Mouse (Mus musculus): Measurements from ENCODE around the gene Dusp23. TPM values are rescaled to one million over a fixed set of nuclear protein-coding genes. Genes with fewer than 3 reads are reported as not detected.

The Dusp23 gene
- polyA plus RNA-seq, 1 experiment from 2014 or later: 0.78 TPM

- CTCF ChIA-PET: no interaction called here
- H3K27me3 ChIP-seq: peaks cover 16% of the 10 kb centered on the region
These were observed 6.5 kb downstream of the Dusp23 start for GRCm38 (mm10) chr1:172626306-172626705.

DNA sequence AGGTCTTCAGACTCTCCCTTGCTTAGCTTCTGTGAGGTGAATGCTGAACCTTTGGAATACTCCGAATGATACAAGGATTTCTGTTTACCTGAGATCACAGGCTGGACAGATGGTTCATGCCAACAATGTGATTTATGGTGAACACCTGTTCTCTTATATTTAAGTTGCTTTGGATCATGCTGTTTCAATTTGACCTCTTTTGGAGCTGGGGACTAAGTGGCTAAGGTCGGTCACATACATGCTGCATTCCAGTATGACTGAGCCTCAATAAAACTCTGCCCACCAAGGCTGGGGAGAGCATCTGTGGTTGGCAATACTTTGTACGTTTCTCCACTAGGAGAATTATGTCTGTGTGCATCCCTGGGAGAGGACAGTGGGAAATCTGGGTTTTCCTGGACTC, 8.7 kb downstream of the Dusp23 start:
- no peak for DNase-seq (ENCODE audit: low read depth, low spot score)
- ATAC-seq: no peak
- H3K27me3 ChIP-seq: peaks cover 19% of the 10 kb centered on the region
- no peak for TF ChIP-seq CTCF (IDR thresholded peaks at IDR 0.05)
- ChIA-PET POLR2A (no interaction called here), CTCF (no interaction called here)
- in situ Hi-C loops (cut with MboI; ENCODE audit: low pct_unique_long_range_greater_than_20kb): no loop called here

More at GRCm38 (mm10) chr1:172626306-172626705, 6.5 kb downstream of the Dusp23 start:
- TF ChIP-seq CTCF (IDR thresholded peaks at IDR 0.05): no peak
- in situ Hi-C loops (cut with MboI; ENCODE audit: low pct_unique_long_range_greater_than_20kb): loop anchor here (25.0 kb wide), 1 partner anchor 761 kb away; no protein-coding TSS in a partner anchor
- ATAC-seq: no peak
- POLR2A ChIA-PET: no interaction called here
- no peak for DNase-seq (ENCODE audit: low read depth, low spot score)

GRCm38 (mm10) chr1:172623599-172623998, 9.2 kb downstream of the Dusp23 start:
- ATAC-seq: no peak
- no peak for TF ChIP-seq CTCF (IDR thresholded peaks at IDR 0.05)
- in situ Hi-C loops (cut with MboI; ENCODE audit: low pct_unique_long_range_greater_than_20kb): no loop called here
- DNase-seq (ENCODE audit: low read depth, low spot score): no peak
- POLR2A ChIA-PET: no interaction called here
- CTCF ChIA-PET: no interaction called here
- peaks cover 19% of the 10 kb centered on the region for H3K27me3 ChIP-seq

DNA sequence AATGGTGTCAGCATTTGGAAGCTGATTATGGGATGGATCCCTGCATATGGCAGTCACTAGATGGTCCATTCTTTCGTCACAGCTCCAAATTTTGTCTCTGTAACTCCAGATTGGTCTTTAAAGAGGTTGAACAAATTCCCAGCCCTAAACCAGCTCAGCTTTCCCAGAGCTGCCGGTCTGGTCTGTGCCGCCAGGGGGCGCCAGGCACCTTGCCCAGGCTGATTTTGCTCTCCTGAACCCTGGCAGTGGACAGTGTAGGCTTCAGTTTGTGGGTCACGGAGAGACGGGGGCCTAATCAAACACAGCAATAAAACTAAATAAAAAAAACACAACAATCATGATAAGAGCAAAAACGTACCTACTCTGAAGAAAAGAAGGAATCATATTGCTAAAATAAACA, 13.5 kb downstream of the Dusp23 start:
- CTCF ChIA-PET: interaction anchor here (1.0 to 2.3 kb wide), 3 partner anchors 14 to 56 kb away, joined by 3 to 5 read pairs (median 3); no protein-coding TSS in a partner anchor
- peak; percentile 90 for TF ChIP-seq CTCF (IDR thresholded peaks at IDR 0.05)
- peak; percentile 71 for ATAC-seq

DNA sequence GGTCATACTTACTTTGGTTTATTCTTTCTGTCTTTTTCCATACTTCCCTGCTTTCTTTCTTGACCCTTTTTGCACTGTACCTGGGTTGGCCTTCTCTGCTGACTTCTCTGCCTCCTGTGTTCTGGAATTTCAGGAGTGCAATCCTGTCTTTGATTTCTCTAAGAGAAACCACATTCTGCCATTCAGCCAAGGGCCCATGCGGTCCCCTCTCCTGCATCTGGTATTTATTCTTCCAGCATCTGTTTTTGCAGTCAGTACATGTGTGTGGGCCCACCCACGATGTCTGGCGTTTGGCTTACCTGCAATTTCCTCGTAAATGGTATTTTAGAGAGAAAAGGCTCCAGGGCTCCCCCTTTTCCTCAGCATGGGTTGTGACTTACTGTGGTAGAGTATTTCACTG, 14.6 kb downstream of the Dusp23 start:
- no peak for TF ChIP-seq CTCF (IDR thresholded peaks at IDR 0.05)
- POLR2A ChIA-PET: no interaction called here
- ATAC-seq: no peak

More for the DNA sequence above, 13.5 kb downstream of the Dusp23 start:
- peaks cover 25% of the 10 kb centered on the region for H3K27me3 ChIP-seq
- in situ Hi-C loops (cut with MboI; ENCODE audit: low pct_unique_long_range_greater_than_20kb): no loop called here
- no peak for DNase-seq (ENCODE audit: low read depth, low spot score)
- POLR2A ChIA-PET: no interaction called here

DNA sequence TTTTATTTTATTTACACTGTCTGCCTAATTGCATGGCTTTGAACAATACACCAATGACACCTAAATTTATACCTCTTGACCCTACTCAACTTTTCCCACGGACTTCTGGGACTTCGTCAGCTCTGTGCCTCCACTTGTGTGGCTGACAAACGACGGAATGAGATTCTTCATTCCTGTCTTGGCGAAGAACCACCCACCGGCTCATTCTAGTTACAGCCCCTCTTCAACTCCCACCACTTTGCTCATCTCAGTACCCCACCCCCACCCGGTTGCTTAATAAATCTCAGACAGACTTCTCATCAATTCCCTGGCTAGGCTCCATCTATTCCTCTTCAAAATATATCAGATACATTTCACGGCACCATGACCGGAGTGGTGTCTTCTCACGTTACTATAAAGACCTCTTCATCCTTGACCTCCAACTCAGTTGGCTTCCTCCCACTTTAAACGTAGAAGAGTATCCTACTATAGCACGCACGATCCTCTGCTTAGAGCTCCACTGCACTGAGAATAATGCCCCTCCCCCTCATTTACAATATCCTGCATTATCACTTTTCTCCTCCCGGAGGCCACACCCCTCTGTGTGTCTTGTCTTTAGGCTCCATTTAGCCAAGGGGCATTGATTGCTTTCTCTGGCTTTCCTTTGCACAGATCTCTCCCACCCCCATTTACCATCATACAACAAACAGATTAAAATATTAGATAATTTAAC, 15.2 kb downstream of the Dusp23 start:
- DNase-seq (ENCODE audit: low read depth, low spot score) (no peak), ATAC-seq (no peak)
- no peak for TF ChIP-seq CTCF (IDR thresholded peaks at IDR 0.05)
- POLR2A ChIA-PET: no interaction called here
- in situ Hi-C loops (cut with MboI; ENCODE audit: low pct_unique_long_range_greater_than_20kb): no loop called here
- H3K27me3 ChIP-seq: peaks cover 22% of the 10 kb centered on the region
- CTCF ChIA-PET: no interaction called here

More for the DNA sequence above, 14.6 kb downstream of the Dusp23 start:
- in situ Hi-C loops (cut with MboI; ENCODE audit: low pct_unique_long_range_greater_than_20kb): no loop called here
- peaks cover 22% of the 10 kb centered on the region for H3K27me3 ChIP-seq
- DNase-seq (ENCODE audit: low read depth, low spot score): no peak
- CTCF ChIA-PET: interaction anchor here (2.3 kb wide), 1 partner anchor 15 kb away, joined by 5 read pairs; no protein-coding TSS in a partner anchor

- in situ Hi-C loops (cut with MboI; ENCODE audit: low pct_unique_long_range_greater_than_20kb): no loop called here
- ChIA-PET POLR2A (no interaction called here), CTCF (no interaction called here)
- no peak for ATAC-seq
- no peak for DNase-seq (ENCODE audit: low read depth, low spot score)
- TF ChIP-seq CTCF (IDR thresholded peaks at IDR 0.05): no peak
- H3K27me3 ChIP-seq: peaks cover 19% of the 10 kb centered on the region
These were observed 16.0 kb downstream of the Dusp23 start for GRCm38 (mm10) chr1:172616537-172617300.

GRCm38 (mm10) chr1:172615412-172615811, 17.4 kb downstream of the Dusp23 start:
- no peak for TF ChIP-seq CTCF (IDR thresholded peaks at IDR 0.05)
- ATAC-seq (no peak), DNase-seq (ENCODE audit: low read depth, low spot score) (no peak)
- peaks cover 16% of the 10 kb centered on the region for H3K27me3 ChIP-seq
- ChIA-PET CTCF (interaction anchor here (1.5 kb wide), 1 partner anchor 22 kb away, joined by 3 read pairs; no protein-coding TSS in a partner anchor), POLR2A (no interaction called here)
- in situ Hi-C loops (cut with MboI; ENCODE audit: low pct_unique_long_range_greater_than_20kb): no loop called here

- ChIA-PET POLR2A (no interaction called here), CTCF (interaction anchor here (1.5 kb wide), 1 partner anchor 22 kb away, joined by 3 read pairs; no protein-coding TSS in a partner anchor)
- DNase-seq (ENCODE audit: low read depth, low spot score) (no peak), ATAC-seq (no peak)
- H3K27me3 ChIP-seq: peaks cover 16% of the 10 kb centered on the region
- TF ChIP-seq CTCF (IDR thresholded peaks at IDR 0.05): no peak
- in situ Hi-C loops (cut with MboI; ENCODE audit: low pct_unique_long_range_greater_than_20kb): no loop called here
These were observed 18.1 kb downstream of the Dusp23 start for GRCm38 (mm10) chr1:172614654-172615053.

DNA sequence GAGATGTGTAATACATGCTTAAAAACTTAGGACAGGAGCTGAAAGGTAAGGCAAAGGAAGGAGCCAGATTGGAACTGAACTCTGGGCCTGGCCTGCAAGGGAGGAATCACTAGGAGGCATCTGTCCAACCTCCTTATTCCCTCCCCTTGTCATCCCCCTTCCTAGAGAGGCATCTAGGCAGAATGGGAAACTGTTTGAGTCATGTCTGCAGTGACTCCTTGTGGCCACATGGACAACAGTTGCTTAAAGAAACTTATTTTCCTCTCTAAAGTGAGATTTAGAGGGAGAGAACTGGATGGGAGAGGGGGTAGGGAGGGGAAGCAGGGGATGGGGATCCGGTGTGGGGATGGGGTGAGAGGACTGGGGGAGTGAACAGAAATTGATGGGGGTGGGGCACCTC, 20.0 kb downstream of the Dusp23 start:
- DNase-seq (ENCODE audit: low read depth, low spot score): no peak
- in situ Hi-C loops (cut with MboI; ENCODE audit: low pct_unique_long_range_greater_than_20kb): no loop called here
- peak; percentile 18 for TF ChIP-seq CTCF (IDR thresholded peaks at IDR 0.05)
- peaks cover 13% of the 10 kb centered on the region for H3K27me3 ChIP-seq
- POLR2A ChIA-PET: interaction anchor here (0.6 kb wide), 1 partner anchor 232 kb away, joined by 3 read pairs; no protein-coding TSS in a partner anchor
- CTCF ChIA-PET: no interaction called here
- no peak for ATAC-seq

DNA sequence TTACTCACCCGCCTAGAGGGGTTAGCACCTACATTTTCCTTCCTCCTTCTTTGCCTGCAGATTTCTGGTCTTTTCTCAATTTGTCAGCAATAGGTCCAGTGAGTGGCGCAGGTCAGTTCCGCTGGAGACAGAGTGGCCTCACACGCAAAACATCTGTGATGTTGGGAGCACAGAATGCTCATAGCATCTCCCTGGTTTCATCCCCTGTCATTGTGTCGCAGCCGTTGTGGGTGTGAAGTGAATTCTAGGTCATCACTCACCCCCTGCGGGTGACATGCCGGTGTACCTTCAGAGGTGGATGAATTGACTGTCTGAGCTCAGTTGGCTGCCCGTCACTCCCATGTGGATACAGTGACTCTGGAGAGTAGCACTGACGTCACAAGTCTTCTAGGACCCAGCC, 21.5 kb downstream of the Dusp23 start:
- CTCF ChIA-PET: no interaction called here

More for the DNA sequence above, 21.5 kb downstream of the Dusp23 start:
- POLR2A ChIA-PET: no interaction called here
- peaks cover 7% of the 10 kb centered on the region for H3K27me3 ChIP-seq
- in situ Hi-C loops (cut with MboI; ENCODE audit: low pct_unique_long_range_greater_than_20kb): no loop called here
- no peak for DNase-seq (ENCODE audit: low read depth, low spot score)
- no peak for ATAC-seq
- TF ChIP-seq CTCF (IDR thresholded peaks at IDR 0.05): no peak
